Mouse (Mus musculus): ENCODE data around the gene Olfr141.

Gene Olfr141

DNA sequence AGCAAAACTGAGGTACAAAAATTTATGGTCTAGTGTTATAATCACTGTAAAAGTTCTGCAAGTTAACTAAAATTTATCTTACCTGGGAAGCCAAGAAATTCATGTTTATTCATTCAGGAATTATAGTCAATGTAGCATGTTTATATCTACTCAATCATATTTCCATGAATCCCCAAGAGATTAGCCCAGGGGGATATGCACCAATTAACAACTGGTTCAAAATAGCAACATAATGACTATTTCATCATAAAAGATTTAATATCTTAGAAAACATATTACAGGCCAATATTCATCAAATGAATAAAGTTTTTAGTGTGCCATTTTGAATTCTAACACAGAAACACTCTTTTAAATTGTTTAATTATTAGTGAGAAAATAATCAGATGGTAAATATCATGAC lies at the start of gene Olfr141:
Gene Olfr141, minus strand, starts transcription at position 101 of the 400 bp plus-strand sequence.
- no peak for DNase-seq (ENCODE audit: low read depth)

DNA sequence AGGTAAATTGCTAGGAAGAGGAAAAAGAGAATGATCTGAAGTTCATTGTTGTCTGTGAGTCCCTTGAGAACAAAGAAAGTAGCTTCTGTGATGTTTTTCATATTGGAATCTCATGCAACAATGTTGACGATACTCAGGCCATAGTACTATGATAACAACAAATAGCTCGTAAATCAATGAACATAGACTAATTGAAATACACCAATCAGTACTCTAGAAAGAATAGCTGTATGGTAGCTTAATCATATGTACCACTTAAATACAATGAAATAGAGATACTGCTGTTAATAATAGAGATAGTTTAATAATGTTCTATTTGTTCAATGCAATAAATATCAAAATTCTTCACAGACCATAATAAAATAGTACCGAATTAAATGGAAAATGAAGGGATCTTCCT lies 41.8 kb upstream of the Olfr141 start, which contains the start of gene Olfr1095:
Gene Olfr1095, minus strand, starts transcription at position 101 of the 400 bp plus-strand sequence.
- no peak for DNase-seq (ENCODE audit: low read depth)

DNA sequence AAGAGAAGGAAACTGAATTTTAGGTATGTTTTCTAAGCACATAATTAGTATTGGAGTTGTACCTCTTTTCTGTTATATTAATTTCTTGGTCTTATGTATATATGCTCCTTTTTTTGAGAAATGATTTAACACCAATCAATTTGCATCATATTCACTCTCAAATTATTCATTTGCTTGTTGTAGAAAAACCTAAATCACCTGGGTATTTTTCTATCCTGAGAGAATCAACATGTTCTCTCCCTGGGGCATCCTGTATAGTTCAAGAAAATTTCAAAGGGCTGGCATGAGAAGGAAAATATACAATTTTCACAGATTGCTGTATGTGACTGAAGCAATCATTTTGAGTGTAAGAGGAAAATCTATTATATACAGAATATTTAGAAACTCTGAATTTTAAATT lies 14.5 kb upstream of the Olfr141 start, which contains the start of gene Olfr1094:
Gene Olfr1094, plus strand, starts transcription at position 301 of the 400 bp plus-strand sequence.
- no peak for DNase-seq (ENCODE audit: low read depth)

DNA sequence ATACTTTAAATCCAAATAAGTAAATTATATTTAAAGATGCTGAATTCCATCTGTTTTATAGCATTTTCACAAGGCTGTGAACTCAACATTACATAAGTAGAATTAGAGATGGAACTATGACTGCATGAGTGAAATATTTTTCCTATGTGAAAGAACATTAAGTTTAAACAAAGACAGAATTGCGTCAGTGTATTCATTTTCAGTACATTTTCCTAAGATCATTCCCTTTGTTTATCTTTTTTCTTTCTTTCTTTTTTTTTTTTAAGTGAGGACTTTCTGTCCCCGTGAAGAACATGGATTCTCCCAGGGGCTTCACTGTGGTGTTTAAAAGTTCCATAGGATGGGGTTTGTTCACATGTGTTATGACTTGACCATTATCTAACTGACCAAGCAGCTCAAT lies 27.6 kb downstream of the Olfr141 start, which contains the start of gene Olfr1093:
Gene Olfr1093, plus strand, starts transcription at position 301 of the 400 bp plus-strand sequence.
- no peak for DNase-seq (ENCODE audit: low read depth)

DNA sequence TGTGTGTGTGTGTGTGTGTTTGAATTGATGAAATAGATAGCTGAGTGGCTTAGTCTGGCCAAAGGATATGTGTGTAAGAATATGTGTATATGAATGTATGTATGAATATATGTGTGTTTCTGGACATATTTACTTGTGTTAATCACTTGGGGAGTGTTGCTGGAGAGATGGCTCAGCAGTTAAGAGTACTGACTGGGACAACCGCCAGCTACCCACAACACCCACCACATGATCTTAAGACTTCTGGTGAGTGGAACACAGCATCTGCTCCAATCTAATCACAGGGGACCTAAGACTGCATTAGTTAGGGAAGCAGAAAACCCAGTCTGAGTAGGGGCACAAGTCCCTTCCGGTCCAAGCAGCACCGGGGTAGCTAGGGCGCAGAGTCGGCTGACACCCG lies 48.8 kb downstream of the Olfr141 start:
- no peak for DNase-seq (ENCODE audit: low read depth)

DNA sequence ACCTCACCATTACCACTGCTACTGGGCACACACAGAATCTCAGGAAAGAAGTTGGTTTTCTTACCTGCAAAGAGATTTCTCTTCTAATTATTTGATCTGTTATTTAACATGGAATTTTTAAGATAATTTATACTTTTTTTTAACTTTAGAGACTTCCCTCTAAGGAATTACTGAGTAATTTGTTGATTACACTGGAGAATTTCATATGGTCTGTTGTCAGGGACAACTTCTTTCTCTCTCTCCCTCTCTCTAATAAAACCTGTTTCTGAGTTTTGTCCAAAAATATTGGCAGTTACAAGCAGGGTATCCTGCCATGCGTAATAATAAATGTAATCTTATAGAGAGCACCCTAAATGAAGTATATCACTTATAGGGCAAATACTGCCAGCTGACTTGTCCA lies 50.9 kb downstream of the Olfr141 start, which contains the start of gene Olfr1090:
Gene Olfr1090, minus strand, starts transcription at position 101 of the 400 bp plus-strand sequence.
- no peak for DNase-seq (ENCODE audit: low read depth)

Data from NIH3T3 (cell line).